Mouse (Mus musculus): Measurements from ENCODE around the gene Aurkaip1.

Aurkaip1 gene

GRCm38 (mm10) chr4:155830596-155830995 is 476 bp upstream of the Aurkaip1 start:
- DNase-seq = no peak

- no peak for DNase-seq
Observed at GRCm38 (mm10) chr4:155831831-155832230, 759 bp downstream of the Aurkaip1 start.

GRCm38 (mm10) chr4:155832321-155832720 is 1.2 kb downstream of the Aurkaip1 start:
- DNase-seq = no peak

GRCm38 (mm10) chr4:155833234-155833633 is 2.2 kb downstream of the Aurkaip1 start:
- DNase-seq = no peak

GRCm38 (mm10) chr4:155833836-155834235 is 2.8 kb downstream of the Aurkaip1 start:
- peak; percentile 73 for DNase-seq

- DNase-seq = no peak
Observed at GRCm38 (mm10) chr4:155837404-155838010, 6.4 kb downstream of the Aurkaip1 start.

- no peak for DNase-seq
Observed at GRCm38 (mm10) chr4:155838187-155839153, 7.4 kb downstream of the Aurkaip1 start.

- DNase-seq = no peak
Observed at GRCm38 (mm10) chr4:155839483-155839910, 8.4 kb downstream of the Aurkaip1 start, which contains the start of gene Mxra8. Gene Mxra8, plus strand, starts transcription at chr4:155839680.

- no peak for DNase-seq
Observed at GRCm38 (mm10) chr4:155840076-155841002, 9.3 kb downstream of the Aurkaip1 start.

GRCm38 (mm10) chr4:155841003-155841454 is 10.0 kb downstream of the Aurkaip1 start:
- peak; percentile 78 for DNase-seq

- no peak for DNase-seq
Observed at GRCm38 (mm10) chr4:155841651-155842270, 10.7 kb downstream of the Aurkaip1 start.

GRCm38 (mm10) chr4:155843231-155843630 is 12.2 kb downstream of the Aurkaip1 start:
- DNase-seq = no peak

GRCm38 (mm10) chr4:155846871-155847578 is 16.0 kb downstream of the Aurkaip1 start, which contains the start of gene Dvl1:
Gene Dvl1, plus strand, starts transcription at chr4:155847402.
- DNase-seq = peak; percentile 96

- DNase-seq = peak; percentile 73
Observed at GRCm38 (mm10) chr4:155847591-155848352, 16.7 kb downstream of the Aurkaip1 start.

GRCm38 (mm10) chr4:155848434-155849095 is 17.5 kb downstream of the Aurkaip1 start:
- DNase-seq = no peak

GRCm38 (mm10) chr4:155849391-155849790 is 18.3 kb downstream of the Aurkaip1 start:
- no peak for DNase-seq

- no peak for DNase-seq
Observed at GRCm38 (mm10) chr4:155849792-155850451, 18.9 kb downstream of the Aurkaip1 start.

GRCm38 (mm10) chr4:155851368-155851767 is 20.3 kb downstream of the Aurkaip1 start:
- no peak for DNase-seq

GRCm38 (mm10) chr4:155851951-155852411 is 20.9 kb downstream of the Aurkaip1 start:
- DNase-seq = no peak
